Comparison of ENCODE assay signal across 8 mouse cellular contexts in the genomic region with DNA sequence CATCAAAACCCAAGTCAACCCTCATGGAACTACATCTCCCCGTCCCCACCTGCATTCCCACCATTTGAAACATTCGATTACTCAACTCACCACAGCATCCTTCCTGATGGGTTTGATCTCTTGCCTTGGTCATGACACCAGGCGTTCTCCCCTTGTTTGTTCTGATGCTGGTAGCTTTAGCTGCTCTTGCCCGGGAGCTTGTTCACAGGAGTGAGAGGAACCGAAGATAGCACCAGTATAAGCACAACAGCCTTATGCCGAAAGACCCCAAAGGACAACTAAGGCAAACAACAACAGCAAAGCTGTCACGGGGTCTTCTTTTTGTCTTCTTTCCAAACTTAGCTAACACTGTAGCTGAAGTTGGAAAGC. TPM values are rescaled to one million over a fixed set of nuclear protein-coding genes. Genes with fewer than 3 reads are reported as not detected.
DNase-seq lines count a peak whose midpoint lies in the region; TF ChIP-seq lines count a peak whose summit lies in the region.

No protein-coding gene starts in this region.

- H3K4me3 ChIP-seq in kidney, adult 2 months (ENCODE audit: insufficient read depth, low read depth, low read length), result peak overlapping the region; percentile 67
- peak overlapping the region; percentile 92 for H3K4me3 ChIP-seq in bone marrow macrophage, adult 2 months (ENCODE audit: insufficient read depth, low read length)
- peak overlapping the region; percentile 69 for H3K4me3 ChIP-seq in hindbrain, embryonic 10.5 days
- H3K4me3 ChIP-seq in midbrain, embryonic 10.5 days, result peak overlapping the region; percentile 74

- no peaks in the 10 kb centered on the region for H3K9me3 ChIP-seq in hindbrain, embryonic 10.5 days
- H3K9me3 ChIP-seq in midbrain, embryonic 10.5 days (replicated peaks), result no peaks in the 10 kb centered on the region

- WGBS in kidney, adult 2 months, result 3% methylated on average over 7 of the region's 7 CpGs
- 11% methylated on average over 7 of the region's 7 CpGs for WGBS in hindbrain, embryonic 10.5 days
- 15% methylated on average over 7 of the region's 7 CpGs for WGBS in midbrain, embryonic 10.5 days

- no peak for TF ChIP-seq POLR2A in kidney, adult 2 months (IDR thresholded peaks at IDR 0.05; ENCODE audit: low read depth, low read length)
- no peak for TF ChIP-seq POLR2A in bone marrow macrophage, adult 2 months (IDR thresholded peaks at IDR 0.05; ENCODE audit: borderline replicate concordance, low read depth, low read length)

- TF ChIP-seq CTCF in kidney, adult 2 months (conservative IDR thresholded peaks at IDR 0.05; ENCODE audit: insufficient read depth, insufficient read length, low read depth, low read length), result no peak
- TF ChIP-seq CTCF in bone marrow macrophage, adult 2 months (IDR thresholded peaks at IDR 0.05; ENCODE audit: low read depth, low read length), result no peak

- no peaks in the 10 kb centered on the region; the same call in 1 of the 2 replicates for H3K4me1 ChIP-seq in kidney, adult 2 months (ENCODE audit: control insufficient read depth, insufficient read depth, low read length)
- H3K4me1 ChIP-seq in bone marrow macrophage, adult 2 months (ENCODE audit: control insufficient read depth, insufficient read depth, low read length), result peaks cover 6% of the 10 kb centered on the region
- H3K4me1 ChIP-seq in hindbrain, embryonic 10.5 days (replicated peaks), result peaks cover 8% of the 10 kb centered on the region; the same call in 1 of the 2 replicates
- H3K4me1 ChIP-seq in midbrain, embryonic 10.5 days, result peaks cover 7% of the 10 kb centered on the region

- H3K27ac ChIP-seq in kidney, adult 2 months (ENCODE audit: insufficient read depth, low read depth, low read length), result peak overlapping the region; percentile 64
- peak overlapping the region; percentile 14; the same call in 1 of the 2 replicates for H3K27ac ChIP-seq in bone marrow macrophage, adult 2 months (ENCODE audit: insufficient read depth, low read depth, low read length)
- H3K27ac ChIP-seq in hindbrain, embryonic 10.5 days, result peak overlapping the region; percentile 79
- peak overlapping the region; percentile 65 for H3K27ac ChIP-seq in midbrain, embryonic 10.5 days (replicated peaks)

- H3K27me3 ChIP-seq in kidney, adult 2 months (replicated peaks; ENCODE audit: control insufficient read depth, insufficient read depth, low read length), result no peaks in the 10 kb centered on the region
- peaks cover 35% of the 10 kb centered on the region for H3K27me3 ChIP-seq in hindbrain, embryonic 10.5 days (ENCODE audit: insufficient read depth, poor library complexity, severe bottlenecking)
- peaks cover 41% of the 10 kb centered on the region for H3K27me3 ChIP-seq in midbrain, embryonic 10.5 days (ENCODE audit: low read depth, poor library complexity, severe bottlenecking)

- no peak for DNase-seq in kidney, adult 2 months
- DNase-seq in kidney, adult 18-20 months, result no peak
- no peak for DNase-seq in hindbrain, embryonic 10.5 days (ENCODE audit: low spot score)
- DNase-seq in midbrain, embryonic 10.5 days (ENCODE audit: low spot score), result no peak
- no peak for DNase-seq in frontal cortex, postnatal 10 days (ENCODE audit: low spot score in 2 of 2)
- DNase-seq in frontal cortex, postnatal 25 days (ENCODE audit: low spot score in 2 of 2), result no peak
- DNase-seq in spleen, postnatal 36 days (ENCODE audit: low spot score in 2 of 2), result no peak

- no peaks in the 10 kb centered on the region for H3K36me3 ChIP-seq in kidney, adult 2 months (ENCODE audit: control insufficient read depth, insufficient read depth, low read length)
- H3K36me3 ChIP-seq in hindbrain, embryonic 10.5 days, result no peaks in the 10 kb centered on the region
- no peaks in the 10 kb centered on the region for H3K36me3 ChIP-seq in midbrain, embryonic 10.5 days

RNA-seq across cellular contexts. Expression of gene Slc40a1, which starts 1.2 kb away (rescaled TPM):
- 26.9 and 34.2 TPM in 2 replicates for polyA plus RNA-seq in kidney, adult 2 months (2012; rRNA removed)
- 35.5 and 36.3 TPM in 2 replicates for polyA plus RNA-seq in bone marrow macrophage, adult 2 months (2012; ENCODE audit: insufficient read depth, insufficient read length, missing spikeins)
- 8.2 and 11.5 TPM in 2 replicates for polyA plus RNA-seq in hindbrain, embryonic 10.5 days (2016; fragmentation: Nextera tagmentation; extraction: Ambion mirVana)
- 9.0 and 17.2 TPM in 2 replicates for polyA plus RNA-seq in midbrain, embryonic 10.5 days (2016; fragmentation: Nextera tagmentation; extraction: Ambion mirVana)

RNA-seq across cellular contexts. Expression of gene Gm5269, which starts 35.0 kb away (rescaled TPM):
- polyA plus RNA-seq in kidney, adult 2 months (2012; rRNA removed), result not detected in 2 replicates
- not detected in 2 replicates for polyA plus RNA-seq in bone marrow macrophage, adult 2 months (2012; ENCODE audit: insufficient read depth, insufficient read length, missing spikeins)
- polyA plus RNA-seq in hindbrain, embryonic 10.5 days (2016; fragmentation: Nextera tagmentation; extraction: Ambion mirVana), result not detected in 2 replicates
- not detected in 2 replicates for polyA plus RNA-seq in midbrain, embryonic 10.5 days (2016; fragmentation: Nextera tagmentation; extraction: Ambion mirVana)

Comparison
In these comparisons a context has a peak if more than half of its experiments do, and no peak if none do; other contexts are left out.
1. H3K27ac ChIP-seq: peak in every context shown above with its lines; median percentile 79 in hindbrain, embryonic 10.5 days; 65 in midbrain, embryonic 10.5 days; 64 in kidney, adult 2 months; 14 in bone marrow macrophage, adult 2 months.